Mouse (Mus musculus) megakaryocyte-erythroid progenitor cell, adult 5 weeks (primary cell): ENCODE measurements around the gene Sptbn4. TPM values are rescaled to one million over a fixed set of nuclear protein-coding genes. Genes with fewer than 3 reads are reported as not detected.

Experiments used
- polyA plus RNA-seq: library from polyadenylated mRNA; stranded (reverse); fragments of >175 nt; gene quantifications from 2 replicates; pipeline ENCODE4 v1.2.3, GENCODE M21; 2012

The Sptbn4 gene
- polyA plus RNA-seq: 0.24 and 0.49 TPM in 2 replicates

DNA sequence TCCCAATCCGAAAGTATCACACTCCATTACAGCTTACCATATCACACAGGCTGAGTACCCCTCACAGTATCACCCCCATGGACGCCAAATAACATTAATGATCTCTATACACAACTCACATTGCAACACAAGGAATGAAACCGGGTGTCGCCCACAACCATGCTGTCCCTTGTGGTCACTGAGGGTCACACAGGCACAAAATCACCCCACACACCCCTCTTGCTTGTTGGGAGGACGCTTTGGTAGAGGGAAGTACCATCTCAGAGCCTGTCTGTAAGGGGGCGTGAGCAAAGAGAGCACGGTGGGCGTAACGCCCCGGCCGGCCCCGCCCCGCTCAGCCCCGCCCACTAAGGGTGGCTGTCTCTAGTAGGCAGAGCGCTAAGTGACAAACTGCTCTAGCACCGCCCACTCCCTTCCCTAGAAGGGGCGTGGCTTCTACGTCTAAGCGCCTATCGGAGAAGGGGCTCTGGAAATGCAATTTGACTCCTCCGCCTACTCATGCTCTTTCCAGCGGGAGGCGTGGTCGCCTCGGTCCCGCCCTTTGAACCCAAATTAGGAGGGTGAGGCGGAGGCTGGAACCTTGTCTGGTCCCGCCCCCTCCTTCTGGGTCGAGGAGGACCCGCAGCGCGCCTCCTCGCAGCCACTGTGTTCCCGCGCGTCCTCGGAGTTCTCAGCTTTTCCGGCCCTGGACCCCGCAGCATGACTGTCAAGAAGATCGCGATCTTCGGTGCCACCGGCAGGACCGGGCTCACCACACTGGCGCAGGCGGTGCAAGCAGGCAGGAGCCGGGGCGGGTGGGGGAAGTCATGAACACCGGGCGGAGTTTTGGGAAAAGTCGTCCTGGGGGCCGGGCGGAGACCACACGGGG is at the start of gene Sptbn4, which contains the start of gene Blvrb:
Gene Sptbn4 (minus strand): TSS at position 268 of the 868 bp plus-strand sequence.
Gene Blvrb (plus strand): TSS at position 560 of the 868 bp plus-strand sequence.

DNA sequence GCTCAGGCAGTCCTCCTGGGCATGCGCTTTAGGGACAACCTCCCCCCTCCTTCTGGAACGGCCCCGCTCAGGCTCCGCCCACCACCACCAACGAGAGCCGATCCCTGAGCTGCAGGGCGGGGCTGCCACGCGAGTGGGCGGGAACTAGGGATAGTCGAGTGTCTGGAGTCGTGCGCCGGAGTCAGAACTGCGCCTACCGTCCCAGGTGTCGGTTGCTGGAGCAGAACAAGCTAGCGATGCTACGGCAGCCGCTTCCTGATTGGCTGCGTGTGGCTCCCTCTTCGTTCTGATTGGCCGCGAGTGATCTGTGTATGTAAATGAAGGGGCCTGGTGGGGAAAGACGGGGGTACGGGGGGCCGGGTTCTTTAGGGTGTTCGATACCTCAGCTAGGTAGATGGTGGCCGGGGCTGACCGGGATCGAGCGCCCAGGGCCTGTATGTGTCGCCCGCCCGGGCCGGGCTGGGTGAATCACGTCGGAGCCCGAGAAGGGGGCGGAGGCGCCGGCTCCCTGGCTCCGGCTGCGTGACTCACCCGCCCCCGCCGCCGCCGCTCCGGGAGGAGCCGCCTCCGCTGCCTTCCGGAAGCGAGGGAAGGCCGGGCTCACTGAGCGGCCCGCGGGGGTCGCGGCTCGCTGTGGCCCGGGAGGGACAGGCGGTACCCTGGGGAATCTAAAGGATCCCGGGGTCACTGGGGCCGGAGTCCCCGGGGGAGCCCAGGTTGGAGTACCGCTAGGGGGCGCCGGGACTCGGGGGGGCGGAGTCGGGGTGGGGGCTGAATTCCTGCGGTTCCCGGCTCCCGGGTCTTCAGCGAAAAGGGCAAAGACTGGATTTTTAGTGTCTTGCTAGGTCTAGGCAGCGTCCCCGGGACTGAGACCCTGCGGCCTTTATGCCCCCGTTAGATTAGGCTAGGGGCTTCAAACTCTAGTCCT is 39.5 kb upstream of the Sptbn4 start, which contains the start of gene Sertad1:
Gene Sertad1 (plus strand): TSS at position 141 of the 928 bp plus-strand sequence.

DNA sequence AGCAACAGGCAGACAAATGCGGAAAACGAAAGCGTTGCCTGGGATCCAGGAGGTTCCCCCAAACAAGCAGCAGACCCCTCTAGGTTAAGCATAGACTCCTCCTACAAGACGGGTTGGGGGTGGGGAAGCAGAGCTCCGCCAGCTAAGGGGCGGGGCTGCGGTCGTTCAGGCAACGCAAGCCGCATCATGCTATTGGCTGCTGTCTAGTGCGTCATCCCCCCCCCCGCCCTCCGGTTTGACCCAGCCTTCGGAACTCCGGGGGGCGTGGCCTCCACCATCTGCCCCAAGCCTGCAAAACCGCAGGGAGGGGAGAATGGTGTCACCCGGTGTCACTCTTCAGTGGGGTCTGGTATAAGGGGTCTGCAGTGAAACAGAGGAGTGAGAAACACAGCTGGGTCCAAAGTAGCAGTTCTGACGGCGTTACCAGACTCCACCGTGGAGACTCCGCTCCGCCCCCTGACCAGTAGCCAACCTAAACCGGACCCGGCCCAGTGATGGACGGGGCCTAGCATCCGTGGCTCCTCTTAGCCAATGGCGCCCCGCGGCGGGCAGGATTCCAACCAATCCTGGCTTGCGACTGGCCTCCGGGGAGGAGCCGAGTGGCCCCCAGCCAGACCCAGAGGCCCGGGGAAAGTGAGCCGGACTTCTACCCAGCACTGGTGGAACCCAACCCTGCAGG is 25.8 kb upstream of the Sptbn4 start, which contains the start of gene Sertad3:
Gene Sertad3 (plus strand): TSS at position 613 of the 679 bp plus-strand sequence.

GRCm38 (mm10) chr7:27356861-27357594 is 90.5 kb downstream of the Sptbn4 start, which contains the start of gene Gm20479:
Gene Gm20479, minus strand, starts transcription at chr7:27357419.

GRCm38 (mm10) chr7:27355745-27356240 is 91.7 kb downstream of the Sptbn4 start, which contains the start of gene Shkbp1:
Gene Shkbp1, minus strand, starts transcription at chr7:27356019.

GRCm38 (mm10) chr7:27337175-27337853 is 110.2 kb downstream of the Sptbn4 start, which contains the start of gene Ltbp4:
Gene Ltbp4, minus strand, starts transcription at chr7:27337692.

Other genes starting within 250 kb of the Sptbn4 start
- gene Itpkc, start 219.0 kb downstream of the Sptbn4 start, polyA plus RNA-seq: 4.8 and 5.9 TPM in 2 replicates
- gene Coq8b, start 214.7 kb downstream of the Sptbn4 start, polyA plus RNA-seq: 45.1 and 49.2 TPM in 2 replicates
- gene Numbl, start 189.3 kb downstream of the Sptbn4 start, polyA plus RNA-seq: 7.8 and 8.9 TPM in 2 replicates
- 1.1 and 1.2 TPM in 2 replicates for gene Ltbp4, start 110.0 kb downstream of the Sptbn4 start, polyA plus RNA-seq
- gene Shkbp1, start 91.7 kb downstream of the Sptbn4 start, polyA plus RNA-seq: 133 and 146 TPM in 2 replicates
- gene Gm20479, start 90.3 kb downstream of the Sptbn4 start, polyA plus RNA-seq: 0.93 and 1.2 TPM in 2 replicates
- 204 and 253 TPM in 2 replicates for gene Blvrb, start 292 bp upstream of the Sptbn4 start, polyA plus RNA-seq
- gene Sertad3, start 26.1 kb upstream of the Sptbn4 start, polyA plus RNA-seq: 19.3 and 21.0 TPM in 2 replicates
- 156 and 160 TPM in 2 replicates for gene Sertad1, start 39.2 kb upstream of the Sptbn4 start, polyA plus RNA-seq
- 3.2 and 5.7 TPM in 2 replicates for gene Prx, start 51.6 kb upstream of the Sptbn4 start, polyA plus RNA-seq
- gene Hipk4, start 75.6 kb upstream of the Sptbn4 start, polyA plus RNA-seq: 1.2 and 2.5 TPM in 2 replicates
- gene Pld3, start 105.5 kb upstream of the Sptbn4 start, polyA plus RNA-seq: 37.9 and 40.2 TPM in 2 replicates
- gene 2310022A10Rik, start 105.5 kb upstream of the Sptbn4 start, polyA plus RNA-seq: 42.8 and 50.3 TPM in 2 replicates
- 54.4 and 61.2 TPM in 2 replicates for gene Akt2, start 143.9 kb upstream of the Sptbn4 start, polyA plus RNA-seq
- not detected in 2 replicates for gene Ttc9b, start 206.2 kb upstream of the Sptbn4 start, polyA plus RNA-seq
- 25.2 and 27.5 TPM in 2 replicates for gene Map3k10, start 226.9 kb upstream of the Sptbn4 start, polyA plus RNA-seq
- 0.04 and 0.09 TPM in 2 replicates for gene Zfp607b, start 241.7 kb upstream of the Sptbn4 start, polyA plus RNA-seq